Mouse (Mus musculus): Measurements from ENCODE around the gene Col4a2. TPM values are rescaled to one million over a fixed set of nuclear protein-coding genes. Genes with fewer than 3 reads are reported as not detected.

Col4a2 gene
- polyA plus RNA-seq, 1 experiment from 2014 or later, result 26.5 TPM

DNA sequence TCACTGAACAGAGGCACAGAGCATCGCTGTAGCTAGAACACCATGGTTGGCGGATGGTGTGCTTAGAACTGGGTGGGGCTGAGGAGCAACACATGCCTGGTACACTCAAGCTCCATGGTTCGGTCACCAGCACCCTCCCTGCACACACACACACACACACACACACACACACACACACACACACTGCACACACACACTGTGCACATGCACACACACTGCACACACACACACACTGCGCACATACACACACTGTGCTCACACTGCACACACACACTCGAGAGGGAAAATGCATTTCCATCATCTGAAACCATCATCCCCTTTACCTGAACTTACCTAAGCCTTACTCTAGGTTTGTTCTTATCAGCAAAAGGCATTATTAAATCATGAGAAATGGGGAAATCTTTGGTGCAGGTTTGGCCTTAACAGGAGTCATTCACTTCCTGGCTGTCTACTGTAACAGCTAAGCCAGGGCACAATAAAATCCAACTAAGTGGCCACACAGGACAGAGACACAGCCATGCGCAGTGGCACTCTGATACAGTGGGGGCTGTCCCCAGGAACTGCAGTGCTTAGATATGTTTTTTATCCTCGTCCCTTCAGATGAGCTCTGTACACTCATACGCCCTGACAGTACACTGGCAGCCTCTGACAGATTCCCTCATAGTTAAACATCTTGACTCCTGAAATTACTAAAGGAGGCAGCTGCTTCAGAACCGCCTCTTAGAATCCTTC, 49.1 kb downstream of the Col4a2 start:
- no peaks in the 10 kb centered on the region for H3K9me3 ChIP-seq (ENCODE audit: control insufficient read depth, low read length)
- H3K4me3 ChIP-seq (ENCODE audit: low read depth, low read length), result no peak overlapping the region
- 76% methylated on average over 9 of the region's 9 CpGs for WGBS
- DNase-seq (ENCODE audit: low spot score) (no peak), ATAC-seq (ENCODE audit: insufficient number of reproducible peaks, low FRiP score, low TSS enrichment, low read depth) (no peak)
- H3K36me3 ChIP-seq (ENCODE audit: control insufficient read depth, insufficient read depth, low read length), result no peaks in the 10 kb centered on the region
- H3K9ac ChIP-seq (ENCODE audit: low read length), result no peak overlapping the region
- no peak overlapping the region for H3K27ac ChIP-seq (replicated peaks; ENCODE audit: low read depth, low read length)
- peaks cover 30% of the 10 kb centered on the region for H3K4me1 ChIP-seq (ENCODE audit: control insufficient read depth, insufficient read depth, low read length)
- H3K4me2 ChIP-seq (ENCODE audit: low read depth, severe bottlenecking), result no peak overlapping the region
- H3K27me3 ChIP-seq (ENCODE audit: control insufficient read depth, insufficient read depth, low read length), result no peaks in the 10 kb centered on the region

DNA sequence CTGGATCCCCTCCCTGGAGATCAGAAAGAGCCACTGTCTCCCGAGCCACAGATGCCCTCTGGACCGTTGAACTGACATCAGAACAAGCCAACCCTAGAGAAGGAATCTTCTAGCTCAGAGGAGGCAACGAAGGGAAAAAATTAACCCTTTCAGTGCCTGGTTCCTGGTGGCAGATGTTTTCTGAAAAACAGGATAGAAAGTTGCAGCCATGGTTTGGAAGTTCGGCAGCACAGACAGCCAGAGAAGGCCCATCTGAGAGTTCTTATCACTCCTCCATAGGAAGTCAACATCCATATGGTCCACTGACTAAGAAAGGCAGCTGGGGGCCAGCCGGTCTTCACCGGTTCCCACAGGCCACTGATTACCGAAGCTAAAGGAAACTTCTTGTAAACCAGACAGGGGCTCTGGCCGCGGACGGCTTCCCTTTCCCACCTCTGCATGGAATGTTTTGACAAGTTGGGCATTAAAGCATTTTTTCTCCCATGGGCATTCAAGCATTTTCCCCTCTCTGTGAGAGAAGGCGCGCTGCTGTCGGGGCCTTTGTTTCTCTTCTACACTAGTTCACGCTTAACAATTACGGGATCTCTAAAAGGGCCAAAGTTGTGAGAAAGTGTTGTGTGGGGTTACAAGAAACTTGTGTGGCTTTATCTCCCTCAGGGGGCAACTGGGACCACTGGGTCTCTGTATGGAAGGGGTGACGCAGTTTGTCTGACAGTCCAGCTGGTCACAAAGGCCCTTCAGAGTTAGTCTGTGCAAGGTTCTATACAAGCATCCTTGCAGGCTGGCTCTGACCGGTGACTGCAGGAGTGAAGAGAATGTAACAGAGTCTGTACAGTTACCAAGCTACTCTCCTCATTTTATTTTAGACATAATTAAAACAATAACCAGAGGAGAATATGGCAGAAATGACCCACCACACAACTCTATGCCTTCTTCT, 49.9 kb downstream of the Col4a2 start:
- ATAC-seq (ENCODE audit: insufficient number of reproducible peaks, low FRiP score, low TSS enrichment, low read depth) (no peak), DNase-seq (ENCODE audit: low spot score) (peak; percentile 60)
- no peak overlapping the region for H3K4me2 ChIP-seq (ENCODE audit: low read depth, severe bottlenecking)
- no peaks in the 10 kb centered on the region for H3K36me3 ChIP-seq (ENCODE audit: control insufficient read depth, insufficient read depth, low read length)
- H3K27me3 ChIP-seq (ENCODE audit: control insufficient read depth, insufficient read depth, low read length), result no peaks in the 10 kb centered on the region
- no peak overlapping the region for H3K4me3 ChIP-seq (ENCODE audit: low read depth, low read length)
- WGBS, result 43% methylated on average over 17 of the region's 17 CpGs
- no peak overlapping the region for H3K9ac ChIP-seq (ENCODE audit: low read length)
- H3K4me1 ChIP-seq (ENCODE audit: control insufficient read depth, insufficient read depth, low read length), result peaks cover 27% of the 10 kb centered on the region
- no peak overlapping the region for H3K27ac ChIP-seq (replicated peaks; ENCODE audit: low read depth, low read length)
- no peaks in the 10 kb centered on the region for H3K9me3 ChIP-seq (ENCODE audit: control insufficient read depth, low read length)

DNA sequence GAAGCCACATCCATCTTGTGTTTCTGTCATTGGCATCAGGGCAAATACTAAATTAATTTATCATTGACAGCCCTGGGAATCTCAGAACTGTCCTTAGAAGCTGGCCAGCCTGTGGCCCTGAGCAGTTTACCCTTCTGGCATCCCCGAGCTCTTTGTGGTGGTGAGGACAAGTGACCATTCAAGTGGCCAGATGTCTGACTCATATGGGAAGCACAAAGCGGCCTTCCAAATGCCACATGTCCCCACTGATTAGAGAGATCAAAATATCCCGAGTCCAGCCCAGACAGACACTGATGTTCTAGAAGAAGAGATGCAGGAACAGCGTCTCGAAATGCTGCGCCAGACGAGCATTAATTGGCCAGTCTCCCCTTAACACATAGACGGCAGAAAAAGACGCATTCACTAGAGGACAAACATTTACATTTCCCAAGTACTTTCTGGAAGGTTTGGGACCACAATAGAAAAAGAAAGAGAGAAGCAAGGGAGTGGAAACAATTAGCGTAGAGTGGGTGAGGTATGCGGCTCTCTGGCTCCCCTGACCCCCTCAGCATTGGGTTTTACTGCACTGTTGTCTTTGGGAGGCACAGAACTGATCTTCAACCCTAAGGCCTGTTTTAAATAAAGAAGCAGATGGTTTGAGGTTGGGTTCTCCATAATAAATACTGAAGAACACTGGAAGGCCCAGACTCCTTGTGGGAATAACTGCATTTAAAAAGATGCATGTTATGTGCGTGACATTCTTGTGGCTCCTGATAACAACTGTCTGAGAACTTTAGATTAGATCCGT, 50.9 kb downstream of the Col4a2 start:
- Histone ChIP-seq H3K9ac (ENCODE audit: low read length) (no peak overlapping the region), H3K27ac (replicated peaks; ENCODE audit: low read depth, low read length) (no peak overlapping the region), H3K9me3 (ENCODE audit: control insufficient read depth, low read length) (no peaks in the 10 kb centered on the region), H3K36me3 (ENCODE audit: control insufficient read depth, insufficient read depth, low read length) (no peaks in the 10 kb centered on the region), H3K4me1 (ENCODE audit: control insufficient read depth, insufficient read depth, low read length) (peaks cover 19% of the 10 kb centered on the region), H3K4me3 (ENCODE audit: low read depth, low read length) (no peak overlapping the region), H3K27me3 (ENCODE audit: control insufficient read depth, insufficient read depth, low read length) (no peaks in the 10 kb centered on the region), H3K4me2 (ENCODE audit: low read depth, severe bottlenecking) (no peak overlapping the region)
- DNase-seq (ENCODE audit: low spot score), result no peak
- ATAC-seq (ENCODE audit: insufficient number of reproducible peaks, low FRiP score, low TSS enrichment, low read depth), result no peak
- 61% methylated on average over 13 of the region's 13 CpGs for WGBS

- Histone ChIP-seq H3K9ac (ENCODE audit: low read length) (no peak overlapping the region), H3K4me1 (ENCODE audit: control insufficient read depth, insufficient read depth, low read length) (peaks cover 19% of the 10 kb centered on the region), H3K9me3 (ENCODE audit: control insufficient read depth, low read length) (no peaks in the 10 kb centered on the region), H3K36me3 (ENCODE audit: control insufficient read depth, insufficient read depth, low read length) (no peaks in the 10 kb centered on the region), H3K27me3 (ENCODE audit: control insufficient read depth, insufficient read depth, low read length) (no peaks in the 10 kb centered on the region), H3K27ac (replicated peaks; ENCODE audit: low read depth, low read length) (no peak overlapping the region), H3K4me2 (ENCODE audit: low read depth, severe bottlenecking) (no peak overlapping the region), H3K4me3 (ENCODE audit: low read depth, low read length) (no peak overlapping the region)
- WGBS, result 89% methylated on average over 5 of the region's 5 CpGs
- DNase-seq (ENCODE audit: low spot score) (no peak), ATAC-seq (ENCODE audit: insufficient number of reproducible peaks, low FRiP score, low TSS enrichment, low read depth) (no peak)
These were observed 53.6 kb downstream of the Col4a2 start for GRCm38 (mm10) chr8:11366251-11366650.

DNA sequence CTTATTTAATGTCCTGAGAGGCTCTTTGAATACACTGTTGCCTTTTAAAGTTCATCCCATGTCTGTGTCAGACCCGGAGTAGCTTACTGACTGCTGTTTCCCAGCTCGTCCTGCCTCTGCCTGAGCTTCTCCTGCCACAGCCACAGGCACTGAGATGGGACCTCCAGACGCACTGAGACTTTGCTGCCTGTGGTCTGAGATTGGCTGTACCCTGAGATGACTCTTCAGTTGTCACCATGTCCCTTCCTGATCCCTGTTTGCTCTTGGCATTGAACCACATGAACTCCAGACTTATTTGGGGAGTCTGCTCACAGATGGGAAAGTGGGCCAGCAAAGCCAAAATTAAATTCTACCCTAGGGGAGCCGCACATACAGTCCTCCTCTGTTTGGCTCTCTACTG, 54.1 kb downstream of the Col4a2 start:
- 85% methylated on average over 4 of the region's 4 CpGs for WGBS
- DNase-seq (ENCODE audit: low spot score) (no peak), ATAC-seq (ENCODE audit: insufficient number of reproducible peaks, low FRiP score, low TSS enrichment, low read depth) (no peak)
- Histone ChIP-seq H3K9me3 (ENCODE audit: control insufficient read depth, low read length) (no peaks in the 10 kb centered on the region), H3K4me2 (ENCODE audit: low read depth, severe bottlenecking) (no peak overlapping the region), H3K9ac (ENCODE audit: low read length) (no peak overlapping the region), H3K4me1 (ENCODE audit: control insufficient read depth, insufficient read depth, low read length) (peaks cover 18% of the 10 kb centered on the region), H3K4me3 (ENCODE audit: low read depth, low read length) (no peak overlapping the region), H3K27ac (replicated peaks; ENCODE audit: low read depth, low read length) (no peak overlapping the region), H3K27me3 (ENCODE audit: control insufficient read depth, insufficient read depth, low read length) (no peaks in the 10 kb centered on the region), H3K36me3 (ENCODE audit: control insufficient read depth, insufficient read depth, low read length) (no peaks in the 10 kb centered on the region)

- DNase-seq (ENCODE audit: low spot score) (no peak), ATAC-seq (ENCODE audit: insufficient number of reproducible peaks, low FRiP score, low TSS enrichment, low read depth) (no peak)
- no peaks in the 10 kb centered on the region for H3K36me3 ChIP-seq (ENCODE audit: control insufficient read depth, insufficient read depth, low read length)
- no peak overlapping the region for H3K27ac ChIP-seq (replicated peaks; ENCODE audit: low read depth, low read length)
- no peaks in the 10 kb centered on the region for H3K9me3 ChIP-seq (ENCODE audit: control insufficient read depth, low read length)
- H3K9ac ChIP-seq (ENCODE audit: low read length), result no peak overlapping the region
- 90% methylated on average over 5 of the region's 5 CpGs for WGBS
- H3K27me3 ChIP-seq (ENCODE audit: control insufficient read depth, insufficient read depth, low read length), result no peaks in the 10 kb centered on the region
- no peak overlapping the region for H3K4me3 ChIP-seq (ENCODE audit: low read depth, low read length)
- H3K4me1 ChIP-seq (ENCODE audit: control insufficient read depth, insufficient read depth, low read length), result peaks cover 9% of the 10 kb centered on the region
- H3K4me2 ChIP-seq (ENCODE audit: low read depth, severe bottlenecking), result no peak overlapping the region
These were observed 55.1 kb downstream of the Col4a2 start for GRCm38 (mm10) chr8:11367670-11368069.

DNA sequence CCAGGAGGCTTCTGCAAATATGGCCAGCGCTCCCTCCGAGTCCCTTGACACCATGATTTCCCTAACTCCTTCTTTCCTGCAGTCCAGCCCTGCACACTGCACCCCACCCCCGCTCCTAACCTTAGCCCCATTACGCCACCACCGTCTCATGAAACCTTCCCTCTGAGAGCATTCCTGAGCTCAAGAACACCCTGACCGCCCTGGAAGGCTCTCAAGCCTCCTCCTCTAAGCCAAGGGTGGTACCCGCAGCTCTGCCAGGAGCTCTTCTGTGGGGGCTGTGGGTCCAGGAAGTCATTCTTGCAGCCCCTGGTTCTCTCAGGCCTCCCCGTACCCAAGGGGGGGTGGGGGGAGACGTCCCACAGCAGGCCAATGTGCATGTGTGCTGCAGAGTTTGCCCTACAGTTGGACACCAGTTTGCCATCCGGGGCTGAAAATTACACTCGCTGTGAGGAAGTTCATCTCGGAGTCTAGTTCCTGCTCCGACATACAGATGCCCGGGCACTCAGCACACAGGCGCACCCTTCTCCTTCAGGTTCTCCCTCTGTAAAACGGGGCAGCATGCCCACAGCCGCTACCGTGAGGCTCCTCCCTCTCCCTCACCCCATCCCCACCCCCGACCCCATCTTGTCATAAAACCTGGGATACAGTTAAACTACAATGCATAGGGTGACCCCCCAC, 57.1 kb downstream of the Col4a2 start:
- Histone ChIP-seq H3K4me2 (ENCODE audit: low read depth, severe bottlenecking) (no peak overlapping the region), H3K27me3 (ENCODE audit: control insufficient read depth, insufficient read depth, low read length) (no peaks in the 10 kb centered on the region), H3K4me3 (ENCODE audit: low read depth, low read length) (no peak overlapping the region), H3K4me1 (ENCODE audit: control insufficient read depth, insufficient read depth, low read length) (no peaks in the 10 kb centered on the region; the same call in 1 of the 2 replicates), H3K27ac (replicated peaks; ENCODE audit: low read depth, low read length) (no peak overlapping the region), H3K36me3 (ENCODE audit: control insufficient read depth, insufficient read depth, low read length) (no peaks in the 10 kb centered on the region), H3K9ac (ENCODE audit: low read length) (no peak overlapping the region), H3K9me3 (ENCODE audit: control insufficient read depth, low read length) (no peaks in the 10 kb centered on the region)
- WGBS, result 83% methylated on average over 19 of the region's 19 CpGs
- no peak for DNase-seq (ENCODE audit: low spot score)
- ATAC-seq (ENCODE audit: insufficient number of reproducible peaks, low FRiP score, low TSS enrichment, low read depth), result no peak

DNA sequence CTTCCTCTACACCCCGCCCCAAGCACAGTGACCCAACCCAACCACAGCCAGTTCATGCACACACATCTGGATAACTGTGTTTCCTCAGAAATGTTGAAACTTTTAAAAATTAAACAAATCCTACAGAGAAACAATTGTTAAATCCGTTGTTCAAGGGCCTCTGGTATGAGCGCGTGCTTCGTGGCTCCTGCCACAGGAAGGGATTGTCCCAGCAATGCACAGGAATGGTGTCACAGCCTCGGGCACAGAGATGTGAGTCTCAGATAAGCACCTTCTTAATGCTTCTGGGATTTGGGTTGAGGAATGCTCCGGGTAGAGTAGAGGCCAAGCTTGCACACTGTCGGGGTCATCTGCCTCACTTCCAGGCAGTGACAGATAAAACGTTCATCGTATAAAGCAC, 58.7 kb downstream of the Col4a2 start:
- WGBS, result 87% methylated on average over 10 of the region's 10 CpGs
- DNase-seq (ENCODE audit: low spot score), result no peak
- H3K4me2 ChIP-seq (ENCODE audit: low read depth, severe bottlenecking), result no peak overlapping the region
- H3K9me3 ChIP-seq (ENCODE audit: control insufficient read depth, low read length), result no peaks in the 10 kb centered on the region
- ATAC-seq (ENCODE audit: insufficient number of reproducible peaks, low FRiP score, low TSS enrichment, low read depth), result no peak
- H3K9ac ChIP-seq (ENCODE audit: low read length), result no peak overlapping the region
- H3K36me3 ChIP-seq (ENCODE audit: control insufficient read depth, insufficient read depth, low read length), result no peaks in the 10 kb centered on the region
- no peak overlapping the region for H3K27ac ChIP-seq (replicated peaks; ENCODE audit: low read depth, low read length)
- no peaks in the 10 kb centered on the region; the same call in 1 of the 2 replicates for H3K4me1 ChIP-seq (ENCODE audit: control insufficient read depth, insufficient read depth, low read length)
- no peak overlapping the region for H3K4me3 ChIP-seq (ENCODE audit: low read depth, low read length)
- no peaks in the 10 kb centered on the region for H3K27me3 ChIP-seq (ENCODE audit: control insufficient read depth, insufficient read depth, low read length)
